Mouse (Mus musculus): ENCODE measurements around the gene Hoxc8.

The Hoxc8 gene

GRCm38 (mm10) chr15:103009265-103010111 is 19.1 kb downstream of the Hoxc8 start:
- DNase-seq (ENCODE audit: low spot score in 2 of 2): no peak

DNA sequence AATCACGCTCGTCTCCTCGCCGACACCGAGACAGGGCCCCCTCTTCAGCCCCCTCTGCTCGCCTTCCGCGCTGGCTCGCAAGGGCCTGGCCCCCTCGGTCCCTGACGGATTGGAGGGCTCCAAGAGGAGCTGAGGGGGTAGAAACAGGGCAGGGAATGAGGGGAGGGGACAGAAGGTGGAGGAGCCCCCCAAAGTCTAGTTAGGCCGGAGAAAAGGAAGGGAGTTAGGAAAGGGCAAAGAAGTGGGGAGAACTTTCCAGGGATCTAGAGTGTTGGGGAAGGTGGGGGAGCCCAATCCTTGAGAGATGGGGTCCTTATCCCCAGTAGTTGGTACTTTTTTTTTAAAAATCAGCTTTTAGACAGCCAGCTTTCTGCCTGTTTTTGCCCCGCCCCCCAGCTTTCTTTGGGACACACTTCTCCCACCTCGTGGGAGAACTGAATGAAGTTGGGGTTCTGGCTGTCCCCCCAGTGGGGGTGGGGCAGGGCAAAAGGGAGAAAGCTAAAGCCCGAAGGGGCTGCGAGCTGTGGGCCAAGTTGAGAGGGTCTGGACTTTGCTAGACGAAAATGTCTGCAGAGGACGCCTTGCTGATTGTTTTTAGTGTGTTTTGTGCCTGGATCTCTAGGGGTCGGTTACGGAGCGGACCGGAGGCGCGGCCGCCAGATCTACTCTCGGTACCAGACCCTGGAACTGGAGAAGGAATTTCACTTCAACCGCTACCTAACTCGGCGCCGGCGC is 19.9 kb downstream of the Hoxc8 start:
- no peak for DNase-seq (ENCODE audit: low spot score in 2 of 2)

- DNase-seq (ENCODE audit: low spot score in 2 of 2): no peak
Observed at GRCm38 (mm10) chr15:103010847-103011555, 20.6 kb downstream of the Hoxc8 start.

GRCm38 (mm10) chr15:103011928-103012486 is 21.6 kb downstream of the Hoxc8 start:
- no peak for DNase-seq (ENCODE audit: low spot score in 2 of 2)

DNA sequence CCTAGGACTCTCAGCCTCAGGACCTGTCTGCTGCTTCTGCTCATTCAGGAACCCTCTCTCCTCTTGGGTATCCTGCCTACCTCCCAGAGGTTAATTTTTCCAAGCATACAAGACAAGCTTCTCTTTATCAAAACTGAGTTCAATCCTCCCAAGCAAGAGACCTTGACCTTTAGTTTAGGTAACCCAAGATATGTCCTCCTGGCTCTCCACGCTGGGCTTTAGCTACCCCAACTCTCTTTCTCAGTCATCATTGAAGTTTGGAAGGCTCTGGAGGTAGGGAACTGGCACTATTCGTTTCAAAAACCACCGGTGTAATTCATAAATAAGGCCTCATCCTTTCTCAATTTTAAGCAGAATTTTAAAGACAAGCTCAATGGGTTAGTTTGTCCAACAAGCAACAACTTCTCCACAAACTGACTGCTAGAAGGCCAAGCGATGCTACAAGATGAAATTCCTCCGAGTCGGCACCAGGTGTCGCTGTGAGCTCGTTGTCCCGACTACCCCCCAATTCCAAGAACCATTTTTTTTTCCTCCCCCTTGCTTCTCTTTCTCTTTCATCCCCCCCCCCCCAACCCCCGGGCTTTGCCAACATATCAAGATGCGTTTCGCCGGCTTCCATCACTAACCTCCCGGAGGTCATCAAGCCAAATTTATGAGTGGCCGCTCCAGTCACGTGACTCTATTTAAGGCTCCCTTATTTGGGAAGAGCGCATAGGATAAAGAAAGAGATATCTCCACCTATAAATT is 23.0 kb downstream of the Hoxc8 start:
- DNase-seq (ENCODE audit: low spot score in 2 of 2): no peak

GRCm38 (mm10) chr15:103014166-103015008 is 24.0 kb downstream of the Hoxc8 start:
- no peak for DNase-seq (ENCODE audit: low spot score in 2 of 2)

DNA sequence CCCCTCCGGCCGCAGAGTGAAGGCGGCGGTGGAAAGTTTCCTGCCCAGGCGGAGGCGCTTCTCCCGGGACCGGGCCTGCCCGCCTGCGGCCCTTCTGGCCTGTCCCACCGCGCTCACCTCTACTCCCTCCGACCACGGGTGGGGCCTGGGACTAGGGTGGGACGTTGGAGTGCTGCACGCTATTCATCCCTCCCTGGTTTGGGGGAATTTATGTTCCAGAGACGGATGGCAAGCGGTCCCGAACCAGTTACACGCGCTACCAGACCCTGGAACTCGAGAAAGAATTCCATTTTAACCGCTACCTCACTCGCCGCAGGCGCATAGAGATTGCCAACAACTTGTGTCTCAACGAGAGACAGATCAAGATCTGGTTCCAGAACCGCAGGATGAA is 24.6 kb downstream of the Hoxc8 start:
- no peak for DNase-seq (ENCODE audit: low spot score in 2 of 2)

DNA sequence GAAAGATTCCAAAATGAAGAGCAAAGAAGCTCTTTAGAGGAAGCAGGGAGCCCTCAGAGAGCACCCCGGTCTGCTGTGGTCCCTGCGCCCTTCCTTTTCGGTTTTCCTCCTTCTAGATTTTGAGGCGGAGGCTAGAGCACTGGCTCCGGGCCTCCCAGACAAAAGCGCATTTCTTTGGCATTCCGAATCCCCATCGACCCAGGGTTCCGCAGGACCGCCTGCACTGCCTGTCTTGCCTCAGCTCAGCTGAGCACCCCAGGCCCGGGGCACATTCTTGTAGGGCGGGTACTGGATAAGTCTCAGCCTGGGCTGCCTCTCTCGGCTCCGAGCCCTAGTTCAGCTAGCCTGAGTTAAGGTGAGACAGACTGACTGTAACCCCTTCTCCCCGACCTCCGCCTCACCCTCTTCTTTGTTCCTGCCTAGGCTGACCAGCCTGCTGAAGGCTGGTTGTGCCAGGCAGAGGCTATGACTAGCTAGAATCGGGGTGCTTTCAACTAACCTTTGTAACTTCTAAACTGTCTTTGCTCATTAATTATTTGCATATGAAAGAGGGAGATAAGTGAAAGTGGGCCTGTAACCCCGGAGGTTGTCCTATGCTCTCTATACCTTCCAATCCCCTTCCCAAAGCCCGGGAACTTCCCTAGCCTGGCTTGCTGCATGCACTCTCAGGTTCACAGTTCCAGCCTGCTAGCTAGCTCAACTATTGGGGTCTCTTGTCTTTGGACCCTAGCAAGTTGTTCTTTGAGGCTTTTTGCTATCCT is 25.2 kb downstream of the Hoxc8 start:
- no peak for DNase-seq (ENCODE audit: low spot score in 2 of 2)

DNA sequence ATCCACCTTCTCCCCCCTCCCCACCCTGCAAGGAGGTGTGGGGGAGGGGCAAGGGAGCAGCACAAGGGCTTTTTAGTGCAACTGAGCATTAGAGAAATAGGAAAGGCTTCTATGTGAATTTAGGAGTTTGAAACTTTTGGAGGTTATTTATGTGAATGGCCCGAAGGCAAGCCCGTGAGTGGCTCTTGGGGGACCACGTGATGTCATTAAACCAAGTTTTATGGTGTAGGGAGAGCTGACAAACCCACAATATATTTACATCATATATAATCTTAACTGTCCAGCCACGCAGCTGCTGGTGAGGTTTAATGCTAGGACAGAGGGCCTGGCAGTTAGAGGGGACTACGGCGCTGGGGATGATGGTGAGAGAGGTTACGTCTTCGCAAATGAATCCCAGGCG is 28.2 kb downstream of the Hoxc8 start, which contains the start of gene Hoxc4:
TSS of gene Hoxc4 (plus strand) at position 299 of the 400 bp plus-strand sequence.
- no peak for DNase-seq (ENCODE audit: low spot score in 2 of 2)

- DNase-seq (ENCODE audit: low spot score in 2 of 2): no peak
Observed at GRCm38 (mm10) chr15:103020899-103021418, 30.6 kb downstream of the Hoxc8 start.

GRCm38 (mm10) chr15:103021544-103021943 is 31.1 kb downstream of the Hoxc8 start:
- no peak for DNase-seq (ENCODE audit: low spot score in 2 of 2)

DNA sequence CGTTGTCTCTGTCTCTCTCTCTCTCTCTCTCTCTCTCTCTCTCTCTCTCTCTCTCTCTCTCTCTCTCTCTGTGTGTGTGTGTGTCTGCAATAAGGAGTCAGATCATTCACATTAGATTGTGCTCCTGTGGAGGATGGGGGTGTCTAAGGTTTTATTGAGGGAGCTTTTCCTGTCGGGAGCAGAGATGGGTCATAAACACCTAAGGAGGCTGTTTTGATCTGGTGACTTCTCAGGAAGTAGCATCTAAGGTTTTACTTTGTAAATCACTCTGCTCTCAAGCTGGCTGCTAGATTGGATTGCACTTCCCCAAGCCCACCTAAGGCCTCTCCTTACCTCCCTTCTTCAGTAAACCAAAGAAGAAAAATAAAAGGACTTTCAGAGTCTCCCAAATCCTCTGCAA is 33.7 kb downstream of the Hoxc8 start:
- DNase-seq (ENCODE audit: low spot score in 2 of 2): no peak

- DNase-seq (ENCODE audit: low spot score in 2 of 2): no peak
Observed at GRCm38 (mm10) chr15:103027266-103028235, 37.1 kb downstream of the Hoxc8 start.

DNA sequence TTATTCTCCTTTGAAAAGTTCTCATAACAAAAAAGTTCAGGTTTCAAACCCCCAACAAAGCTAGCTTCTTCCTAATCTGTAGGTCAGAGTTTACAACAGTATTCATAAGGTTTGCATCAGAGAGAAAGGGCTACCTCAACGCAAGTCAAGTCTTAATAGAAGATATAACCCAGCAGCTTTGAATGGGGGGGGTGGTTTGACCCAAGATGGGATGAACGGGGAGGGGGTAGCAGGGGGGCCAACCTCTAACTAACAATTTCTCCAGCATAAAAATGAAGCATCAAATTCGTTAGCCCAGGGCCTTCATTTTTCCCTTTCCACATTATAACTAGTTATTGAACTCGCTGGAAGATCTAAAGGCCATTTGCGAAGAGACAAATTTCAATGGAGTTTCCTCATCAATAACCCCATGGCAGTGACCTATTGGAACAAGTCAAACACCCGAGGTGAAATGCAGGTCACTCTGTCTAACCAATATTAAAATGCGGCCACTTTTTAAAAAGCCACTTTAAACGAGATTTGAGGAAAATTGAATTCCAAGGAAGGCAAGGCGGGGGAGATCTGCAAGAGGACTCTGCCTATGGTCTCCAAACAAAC is 38.6 kb downstream of the Hoxc8 start:
- DNase-seq (ENCODE audit: low spot score in 2 of 2): no peak

DNA sequence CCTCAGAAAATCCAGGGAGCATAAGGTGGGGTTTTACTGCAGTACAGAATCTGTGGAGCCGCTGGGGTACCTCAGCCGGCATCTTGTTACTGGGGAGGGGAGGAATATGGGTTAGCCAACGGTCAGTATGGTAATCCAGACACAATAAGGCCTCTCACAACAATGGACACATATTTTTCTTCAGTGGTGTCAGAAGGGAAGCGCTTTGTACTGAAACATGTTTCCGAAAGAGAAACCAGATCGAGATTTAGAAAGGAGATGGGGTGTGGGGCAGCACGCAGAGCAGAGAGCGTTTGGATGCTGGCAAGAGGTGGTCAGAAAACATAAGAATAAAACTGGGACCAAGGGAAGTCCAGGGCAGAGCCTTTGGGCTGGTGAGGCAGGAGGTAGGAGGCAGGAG is 39.7 kb downstream of the Hoxc8 start:
- DNase-seq (ENCODE audit: low spot score in 2 of 2): no peak

- DNase-seq (ENCODE audit: low spot score in 2 of 2): no peak
Observed at GRCm38 (mm10) chr15:103032167-103032566, 41.8 kb downstream of the Hoxc8 start.

- DNase-seq (ENCODE audit: low spot score in 2 of 2): no peak
Observed at GRCm38 (mm10) chr15:103032646-103033575, 42.5 kb downstream of the Hoxc8 start.

Data from urinary bladder, postnatal 4 days (tissue).